Mouse (Mus musculus) C2C12 (cell line): Measurements from ENCODE around the gene Auts2.

Experiments
- CEBPB ChIP-seq: IDR thresholded peaks from one replicate; pipeline ENCODE4 v1.6.1; 2011; ENCODE audit warnings: low read depth, mild to moderate bottlenecking, control low read depth, moderate library complexity
- CTCF ChIP-seq: IDR thresholded peaks from one replicate; pipeline ENCODE4 v1.5.1; 2011; ENCODE audit not compliant: control insufficient read depth, insufficient read depth, insufficient read length
- FOSL1 ChIP-seq: IDR thresholded peaks from one replicate; pipeline ENCODE4 v1.8.0; 2011; ENCODE audit warnings: mild to moderate bottlenecking, low read length; ENCODE audit not compliant: poor library complexity, insufficient read depth, severe bottlenecking
- MAX ChIP-seq: IDR thresholded peaks from one replicate; pipeline ENCODE4 v1.6.1; 2011; ENCODE audit warnings: mild to moderate bottlenecking, control low read depth
- MYOG ChIP-seq: IDR thresholded peaks from one replicate; pipeline ENCODE4 v1.6.1; 2011; ENCODE audit not compliant: control insufficient read depth, insufficient read length; ENCODE audit errors: extremely low read depth
- USF1 ChIP-seq: IDR thresholded peaks from one replicate; pipeline ENCODE4 v1.6.1; 2011; ENCODE audit warnings: low read depth, mild to moderate bottlenecking, control low read depth, moderate library complexity

GRCm38 (mm10) chr5:131581110-131582050, 961.8 kb downstream of the Auts2 start:
- TF ChIP-seq CTCF (no peak), CEBPB (no peak), FOSL1 (no peak), USF1 (no peak), MAX (no peak), MYOG (no peak)
